Mouse (Mus musculus) mesoderm, embryonic 11.5 days (tissue): Measurements from ENCODE around the gene Fam131c.

Source experiments
- DNase-seq: peaks from one replicate; pipeline ENCODE4 v3.0.0-alpha.2; 2012; ENCODE audit warnings: low read depth, low spot score

Fam131c gene

DNA sequence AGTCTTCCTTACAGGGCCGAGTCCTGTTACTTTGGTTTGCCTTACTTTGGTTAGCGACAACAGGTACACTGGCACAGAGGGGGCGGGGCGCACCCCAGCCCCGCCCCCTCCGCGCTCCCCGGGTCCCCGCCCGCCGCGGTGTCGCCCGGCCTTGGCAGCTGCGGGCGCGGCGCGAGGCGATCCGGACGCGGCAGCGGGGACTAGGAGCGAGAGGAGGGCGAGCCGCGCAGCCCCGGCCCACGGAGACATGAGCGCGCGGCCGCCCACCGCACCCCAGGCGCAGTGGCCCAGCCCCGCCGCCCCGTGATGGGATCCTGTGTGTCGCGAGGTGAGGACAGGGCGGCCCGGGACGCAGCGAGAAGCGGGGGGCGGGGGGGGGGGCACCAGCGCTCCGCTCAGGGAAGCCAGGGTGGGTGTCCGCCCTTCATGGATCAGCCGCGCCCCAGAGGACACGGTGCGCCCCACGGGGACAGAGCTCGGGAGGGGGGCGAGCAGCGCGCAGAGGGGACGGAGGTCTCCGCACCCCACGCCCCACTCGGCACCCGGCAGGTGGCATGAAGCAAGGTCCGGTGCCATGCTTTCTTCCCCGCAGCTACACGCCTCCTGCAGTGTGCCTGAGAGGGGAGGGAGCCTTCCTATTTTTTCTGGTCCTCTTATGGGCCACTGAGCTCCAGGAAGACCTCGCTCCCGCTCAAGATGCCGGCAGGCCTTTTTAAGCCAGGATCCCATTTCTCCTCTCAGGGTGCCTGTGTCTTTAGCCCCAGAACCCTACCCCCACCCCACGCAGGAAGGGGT lies at the start of gene Fam131c:
Fam131c (plus strand) TSS at position 224 of the 795 bp plus-strand sequence.
- no peak for DNase-seq

DNA sequence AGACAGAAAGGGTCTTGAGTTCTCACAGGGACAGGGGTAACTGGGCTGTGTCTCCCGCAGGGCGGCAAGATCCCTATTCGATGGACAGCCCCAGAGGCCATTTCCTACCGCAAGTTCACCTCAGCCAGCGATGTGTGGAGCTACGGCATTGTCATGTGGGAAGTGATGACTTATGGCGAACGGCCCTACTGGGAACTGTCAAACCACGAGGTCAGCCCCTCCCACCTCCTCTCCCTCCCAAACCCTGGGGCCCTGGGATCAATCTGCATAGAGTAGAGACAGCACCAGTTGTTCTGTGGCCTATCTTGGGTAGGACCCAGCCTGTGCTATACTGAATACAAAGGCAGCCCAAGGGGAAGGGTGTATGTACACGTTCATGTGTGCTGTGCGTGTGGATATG lies 45.5 kb upstream of the Fam131c start:
- DNase-seq = no peak

DNA sequence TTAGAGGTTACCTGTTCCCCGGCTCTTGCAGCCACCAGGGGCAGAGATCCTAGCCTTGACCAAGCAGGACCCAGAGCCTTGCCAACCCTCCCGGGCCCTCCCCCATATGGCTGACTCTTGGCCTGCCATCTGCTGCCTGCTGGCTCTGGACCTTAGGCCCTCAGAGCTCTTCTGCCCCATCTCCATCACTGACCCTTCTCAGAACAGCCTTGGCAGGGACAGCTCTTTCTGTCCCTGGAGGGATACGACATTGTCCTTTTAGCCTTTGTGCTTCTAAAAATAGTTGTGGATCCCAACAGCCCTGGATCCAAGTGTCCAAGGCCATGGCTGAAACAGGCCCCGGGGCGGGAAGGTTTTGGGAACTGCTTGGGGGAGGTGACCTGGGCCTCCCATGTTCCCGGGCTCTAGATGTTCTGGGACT lies 43.2 kb upstream of the Fam131c start:
- no peak for DNase-seq

DNA sequence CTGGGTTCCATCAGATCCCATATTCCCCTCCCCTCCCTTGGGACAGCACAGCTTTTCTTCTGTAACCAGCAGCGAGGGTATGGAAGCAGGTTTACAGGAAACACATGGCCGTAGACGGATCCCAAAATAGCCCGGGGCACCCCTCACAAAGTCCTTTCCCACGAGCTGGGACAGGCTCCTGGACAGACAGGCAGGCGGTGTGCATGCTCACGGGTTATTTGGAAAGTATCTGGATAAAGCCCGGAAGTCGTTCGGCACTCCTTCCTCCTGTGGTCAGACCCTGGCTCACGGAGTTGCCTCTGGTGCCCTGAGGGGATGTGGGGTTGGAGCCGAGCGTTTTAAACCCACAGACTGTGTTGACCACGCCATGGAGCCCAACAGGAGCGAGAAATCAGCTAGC lies 42.4 kb upstream of the Fam131c start:
- no peak for DNase-seq

DNA sequence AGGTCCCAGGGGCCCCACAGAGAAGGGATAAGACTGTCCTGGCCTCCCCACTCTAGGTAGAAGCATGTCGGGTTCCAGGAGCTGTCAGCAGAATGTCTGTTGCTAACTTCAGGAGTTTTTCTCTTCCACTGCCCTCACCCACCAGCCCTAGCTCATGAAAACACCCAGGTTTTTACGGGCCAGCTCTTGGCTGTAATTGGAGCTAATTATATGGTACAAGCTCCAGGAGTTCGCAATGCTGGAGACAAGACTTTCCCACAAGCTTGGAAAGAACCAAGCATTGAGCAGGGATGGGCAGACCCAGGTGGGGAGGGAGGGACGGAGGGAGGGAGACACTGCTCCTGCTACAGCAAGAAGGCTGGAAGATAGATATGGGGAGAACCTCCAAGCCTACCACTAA lies 40.9 kb upstream of the Fam131c start:
- DNase-seq = no peak

DNA sequence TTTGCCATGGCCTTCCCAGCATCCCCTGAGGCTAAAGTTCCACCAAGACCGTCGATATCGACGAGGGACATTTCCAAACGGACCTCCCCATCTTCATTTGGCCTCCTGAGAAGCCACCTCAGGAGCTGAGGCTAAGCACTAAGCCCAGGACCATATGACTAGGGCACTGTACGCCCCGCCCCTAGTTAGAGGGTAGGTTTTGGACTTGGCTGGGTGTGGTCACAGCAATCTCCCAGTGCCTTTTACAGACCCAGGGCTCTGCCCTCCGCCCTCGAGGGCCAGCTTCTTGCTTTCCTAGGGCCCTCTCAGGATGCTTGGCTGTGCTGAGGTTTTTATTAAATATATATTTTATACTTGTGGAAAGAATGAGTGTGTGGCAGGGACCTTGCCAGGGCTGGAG lies 39.3 kb upstream of the Fam131c start:
- DNase-seq = no peak

DNA sequence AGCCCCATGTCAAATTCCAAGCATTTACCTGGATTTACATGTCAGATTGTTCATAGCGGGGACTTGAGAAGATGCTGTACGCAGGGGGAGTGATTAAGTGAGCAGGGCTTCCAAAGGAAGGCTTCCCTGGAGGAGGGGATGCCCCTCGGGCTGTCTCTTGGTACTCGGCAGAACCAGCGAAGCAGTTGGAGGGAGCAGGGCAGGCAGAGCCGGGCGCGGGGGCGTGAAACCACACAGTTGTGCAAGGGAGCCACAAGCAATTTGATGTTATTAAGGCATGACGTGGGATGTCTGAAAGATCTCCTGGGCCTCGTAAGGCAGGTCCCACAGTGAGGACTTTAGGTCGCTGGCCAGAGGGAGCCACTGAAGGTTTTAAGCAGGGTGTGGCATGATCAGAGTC lies 38.1 kb upstream of the Fam131c start:
- DNase-seq = no peak

DNA sequence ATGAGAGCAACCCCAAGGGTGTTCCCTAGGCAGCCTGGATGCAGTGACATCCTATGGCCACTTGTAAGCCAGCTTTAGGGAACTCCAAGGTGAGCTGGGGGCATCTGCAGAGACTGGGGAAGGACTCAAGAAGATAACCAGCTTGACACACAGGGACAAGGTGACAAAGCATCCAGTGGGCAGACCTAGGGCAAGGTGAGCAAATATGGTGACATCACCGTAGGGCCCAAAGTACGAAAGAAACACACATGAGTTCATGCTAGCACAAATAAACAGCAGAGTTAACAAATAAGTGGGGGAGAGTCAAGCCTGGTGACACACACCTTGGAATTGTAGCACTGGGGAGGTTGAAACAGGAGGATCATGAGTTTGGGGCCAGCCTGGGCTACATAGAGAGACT lies 36.6 kb upstream of the Fam131c start:
- no peak for DNase-seq

DNA sequence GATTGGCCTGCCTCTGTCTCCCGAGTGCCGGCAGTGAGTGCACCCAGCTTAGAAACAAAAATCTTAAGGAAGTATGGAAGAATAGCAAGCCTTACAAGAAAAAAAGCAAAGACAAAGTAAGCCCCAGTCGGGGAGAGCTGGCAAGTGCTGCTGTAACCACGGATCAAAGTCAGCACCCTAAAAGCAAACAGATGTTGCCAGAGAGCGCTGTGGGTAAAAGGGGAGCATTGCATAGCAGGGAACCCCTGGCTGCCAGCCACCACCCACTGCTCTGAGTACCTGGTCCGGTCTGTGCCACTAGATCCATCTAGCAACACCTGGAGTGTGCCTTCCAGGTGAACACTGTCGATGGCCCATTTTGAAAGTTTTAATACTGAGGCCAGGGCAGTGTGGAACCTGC lies 35.8 kb upstream of the Fam131c start:
- DNase-seq = no peak

DNA sequence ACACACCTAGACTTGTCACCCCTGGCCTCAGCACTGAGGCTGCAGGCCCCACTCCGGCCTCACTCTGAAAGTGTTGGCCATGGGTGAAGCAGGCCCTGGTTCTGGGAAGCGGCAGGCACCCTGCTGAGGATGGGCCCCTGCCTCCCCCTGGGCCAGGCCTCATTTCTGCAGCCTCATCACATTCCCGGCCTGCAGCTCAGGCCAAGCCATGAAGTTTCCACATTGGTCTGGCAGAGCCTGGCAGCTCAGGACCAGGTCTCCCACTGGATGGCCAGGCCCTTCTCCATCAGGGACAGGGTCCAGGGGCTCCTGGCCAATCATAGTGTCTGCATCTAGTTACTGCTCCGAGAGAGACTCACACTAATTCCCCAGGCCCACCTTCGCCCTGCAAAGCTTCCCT lies 33.3 kb upstream of the Fam131c start:
- no peak for DNase-seq

DNA sequence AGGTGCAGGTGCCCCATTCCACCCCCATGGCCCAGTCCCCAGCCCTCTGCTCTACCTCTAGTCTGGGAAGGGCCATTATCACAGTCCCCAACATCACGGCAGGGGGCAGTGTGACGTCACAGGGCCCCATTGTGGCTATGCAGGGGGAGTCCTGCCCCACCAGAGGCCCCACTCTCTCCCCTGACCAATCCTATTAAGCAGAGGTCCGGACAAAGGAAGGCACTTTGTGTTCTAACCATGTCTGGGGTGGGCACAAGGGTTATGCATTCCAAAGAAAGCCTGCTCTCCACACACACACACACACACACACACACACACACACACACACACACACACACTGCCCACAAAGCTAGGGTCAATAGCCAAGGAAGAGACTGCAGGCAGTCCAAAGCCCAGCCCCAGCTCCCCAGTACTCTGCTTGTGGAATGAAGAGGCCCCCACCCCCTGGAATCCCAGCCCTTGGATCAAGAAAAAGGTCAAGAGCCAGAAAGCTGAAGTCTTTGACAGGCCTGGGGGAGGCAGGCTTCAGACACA lies 32.7 kb upstream of the Fam131c start:
- DNase-seq = peak; percentile 69

DNA sequence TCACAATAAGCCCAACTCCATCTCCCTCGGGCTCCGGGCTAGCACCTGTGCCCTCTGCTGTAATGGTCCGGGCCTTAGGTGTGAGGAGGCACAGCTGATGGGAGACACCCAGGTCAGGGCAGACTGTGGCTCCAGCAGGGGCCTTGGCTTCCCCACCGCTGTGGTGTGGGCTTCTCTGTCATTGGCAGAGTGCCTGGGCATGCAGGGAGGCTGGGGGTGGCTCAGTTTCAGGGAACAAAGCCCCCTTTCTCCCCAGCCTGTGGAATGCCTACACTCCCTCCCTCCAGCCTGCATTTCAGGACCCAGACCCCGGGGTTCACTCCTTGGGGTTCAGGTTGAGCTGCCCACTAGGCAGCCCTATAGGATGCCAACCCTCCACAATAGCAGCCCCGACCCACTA lies 31.8 kb upstream of the Fam131c start:
- DNase-seq = no peak

DNA sequence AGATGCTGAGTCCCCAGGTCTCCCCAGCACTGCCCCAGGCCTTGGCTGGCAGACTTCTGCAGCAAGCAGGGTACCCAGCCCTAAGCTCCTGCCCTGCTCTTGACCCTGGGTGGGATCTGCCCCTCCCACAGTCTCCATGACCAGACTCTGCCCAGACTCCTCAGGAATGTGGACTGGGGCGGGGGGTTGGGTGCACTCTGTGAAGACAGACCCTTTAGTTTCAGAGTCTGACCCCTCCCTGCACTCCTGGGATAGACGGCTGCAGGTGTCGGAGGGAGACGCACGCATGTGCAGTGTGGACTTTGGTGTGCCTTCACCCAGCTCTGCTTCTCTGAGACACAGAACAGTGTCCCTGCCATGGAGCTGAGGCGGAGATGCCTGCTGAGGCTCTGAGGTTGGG lies 30.0 kb upstream of the Fam131c start:
- peak; percentile 79 for DNase-seq

DNA sequence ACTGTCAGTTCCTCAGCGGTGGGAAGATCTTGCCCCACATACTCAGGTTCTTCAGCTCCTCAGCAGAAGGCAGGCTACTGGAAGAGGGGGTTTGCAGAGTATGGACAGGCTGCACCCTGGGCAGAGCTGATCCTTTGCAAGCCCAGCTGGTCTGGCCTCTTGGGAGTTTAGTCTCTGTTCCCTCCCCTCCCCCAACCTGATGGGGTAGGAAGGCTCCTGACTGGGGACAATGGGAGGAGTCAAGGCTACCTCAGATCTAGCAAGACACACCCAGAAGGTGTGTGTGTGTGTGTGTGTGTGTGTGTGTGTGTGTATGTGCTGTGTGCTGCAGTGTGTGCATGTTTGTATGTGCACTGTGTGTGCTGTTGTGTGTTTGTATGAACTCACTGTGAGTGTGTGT lies 29.2 kb upstream of the Fam131c start:
- DNase-seq = peak; percentile 47

DNA sequence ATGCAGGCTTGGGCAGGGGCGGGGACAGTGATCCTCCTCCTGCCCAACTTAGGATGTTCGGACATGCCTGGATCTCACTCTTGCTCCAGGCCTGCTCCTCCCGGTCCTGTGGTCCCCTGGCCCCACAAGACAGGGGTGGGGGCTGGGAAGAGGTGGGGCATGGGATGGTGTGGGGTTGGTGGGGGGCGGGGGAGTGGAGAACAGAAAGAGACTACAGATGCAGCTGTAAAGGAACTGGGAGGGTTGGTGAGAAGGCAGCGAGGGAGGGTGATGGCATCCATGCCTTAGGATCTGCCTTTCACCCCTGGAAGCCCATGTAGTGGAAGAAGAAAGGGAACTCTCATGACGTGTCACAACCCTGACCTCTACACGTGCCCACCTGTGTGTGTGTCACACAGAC lies 26.5 kb upstream of the Fam131c start:
- DNase-seq = no peak

DNA sequence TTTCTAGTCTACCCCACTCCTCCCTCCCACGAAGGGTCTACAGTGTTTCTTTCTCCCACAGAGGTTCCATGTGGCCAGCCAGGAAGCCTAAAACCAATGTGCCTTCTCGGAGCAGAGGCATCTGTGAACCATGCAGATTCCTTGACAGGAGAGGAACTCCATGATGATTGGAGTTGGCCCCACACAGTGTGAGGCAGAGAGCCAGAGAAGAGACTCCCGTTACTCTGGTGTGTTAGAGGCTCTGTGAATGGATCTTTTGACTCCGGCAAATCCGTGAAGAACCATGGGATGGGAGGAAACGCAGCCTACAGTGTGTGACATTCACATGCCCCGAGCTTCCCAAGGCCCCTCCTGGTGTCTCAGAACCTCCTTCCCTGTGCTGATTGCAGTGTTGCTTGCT lies 24.5 kb upstream of the Fam131c start:
- no peak for DNase-seq

DNA sequence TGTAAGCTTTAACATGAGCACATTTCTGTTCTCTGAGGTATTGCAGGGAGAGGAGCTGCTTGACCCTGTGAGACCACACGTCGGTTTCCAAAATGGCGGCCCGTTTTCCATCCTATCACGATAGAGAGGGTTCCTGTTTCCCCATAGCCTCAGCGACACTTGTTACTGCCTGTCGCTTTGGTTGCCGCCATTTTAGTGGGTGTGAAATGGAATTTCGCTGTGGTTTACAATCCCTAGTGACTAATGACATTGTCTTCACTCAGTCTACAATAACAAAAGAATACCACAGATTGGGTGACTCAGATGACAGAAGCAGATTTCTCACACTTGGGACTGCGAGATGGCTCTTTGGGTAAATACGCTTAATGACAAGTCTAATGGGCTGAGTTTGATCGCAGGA lies 22.8 kb upstream of the Fam131c start:
- DNase-seq = no peak

DNA sequence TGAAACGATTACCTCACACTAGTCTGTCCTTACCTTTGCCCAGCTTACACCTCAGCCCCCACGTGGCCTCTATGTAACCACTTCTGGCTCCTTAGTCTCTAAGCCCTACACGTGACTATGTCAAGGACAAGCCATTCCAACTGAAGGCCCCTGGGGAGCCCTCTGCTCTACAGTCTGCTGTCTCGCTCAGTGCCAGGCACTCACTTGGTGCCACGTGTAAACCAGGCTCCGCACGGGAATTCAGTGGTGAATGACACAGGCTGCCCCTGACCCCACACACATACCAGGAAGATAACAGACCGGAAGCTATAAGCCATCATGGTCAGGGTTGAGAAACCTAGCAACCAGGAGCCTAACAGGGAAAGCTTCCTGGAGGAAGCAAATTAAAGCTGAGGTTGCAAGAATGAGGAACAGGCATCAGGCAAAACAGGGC lies 20.6 kb upstream of the Fam131c start:
- DNase-seq = no peak

DNA sequence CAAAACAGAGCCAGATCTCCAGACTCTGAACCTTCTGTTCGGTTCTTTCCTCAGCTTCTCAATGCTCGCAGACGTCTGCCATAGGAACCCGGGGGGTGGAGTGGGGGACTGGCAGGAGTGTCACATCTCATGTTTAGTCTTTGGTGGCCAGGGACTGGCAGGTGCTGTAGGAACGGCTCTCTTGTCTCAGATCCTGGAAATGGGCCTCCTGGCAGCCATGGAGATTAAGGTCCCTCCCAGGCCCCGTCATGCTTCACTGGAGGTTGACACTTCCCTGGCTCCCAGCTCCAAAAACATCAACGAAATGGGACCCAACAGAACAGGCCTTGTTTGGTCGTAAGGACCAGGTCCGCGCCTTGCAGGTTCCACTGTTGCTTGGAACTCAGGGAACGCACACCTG lies 19.4 kb upstream of the Fam131c start:
- DNase-seq = no peak

DNA sequence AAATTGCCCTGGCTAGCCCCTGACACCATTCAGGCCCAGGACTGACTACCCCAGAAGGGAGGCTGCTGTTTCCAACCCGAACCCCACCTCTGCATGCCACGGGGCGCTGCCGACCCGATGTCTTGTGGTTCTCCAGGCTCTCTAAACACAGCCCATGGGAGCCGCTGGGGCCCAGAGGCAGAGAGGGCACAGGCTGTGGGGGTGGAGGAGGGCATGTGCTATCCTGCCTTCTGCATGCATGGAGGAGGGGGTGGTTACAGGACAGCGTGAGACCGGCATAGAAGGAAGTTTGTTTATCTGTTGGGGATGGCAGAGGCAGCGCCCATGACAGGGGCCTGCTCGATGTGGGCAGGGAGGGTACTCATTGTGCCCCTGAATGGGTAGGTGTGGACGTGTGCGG lies 18.0 kb upstream of the Fam131c start:
- DNase-seq = no peak

DNA sequence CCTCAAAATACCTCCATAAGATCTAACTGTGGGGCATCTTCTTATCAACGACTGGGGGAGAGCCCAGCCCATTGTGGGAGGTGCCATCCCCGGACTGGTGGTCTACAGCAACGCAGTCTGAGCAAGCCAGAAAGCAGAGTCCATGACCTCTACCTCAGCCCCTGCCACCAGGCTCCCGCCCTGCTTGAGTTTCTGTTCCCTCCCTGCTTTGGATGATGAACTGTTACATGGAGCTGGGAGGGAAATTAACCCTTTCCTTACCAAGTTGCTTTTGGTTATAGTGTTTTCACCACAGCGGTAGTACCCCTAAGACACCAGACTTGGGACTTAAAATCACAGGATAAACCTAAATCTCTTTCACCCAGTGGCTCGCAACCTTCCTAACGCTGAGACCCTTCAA lies 16.0 kb upstream of the Fam131c start:
- no peak for DNase-seq

DNA sequence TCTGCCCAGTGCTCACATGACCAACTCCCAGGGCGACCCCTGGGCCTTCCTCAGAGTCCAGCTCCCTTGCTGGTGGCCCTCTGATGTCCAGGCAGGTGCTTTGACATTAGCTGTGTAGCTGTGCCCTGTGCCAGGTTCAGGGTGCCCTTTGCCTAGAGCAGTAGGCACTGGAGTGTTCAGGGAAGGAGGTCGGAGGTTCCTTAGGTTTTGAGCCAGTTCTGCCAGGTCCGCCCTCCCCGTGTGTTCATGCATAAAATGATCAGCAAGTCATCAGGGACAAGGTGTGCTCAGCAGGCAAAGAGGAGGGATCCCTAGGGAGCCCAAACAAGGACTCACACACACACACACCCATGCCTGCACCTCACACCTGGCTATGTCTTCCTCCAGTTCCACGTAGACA lies 15.0 kb upstream of the Fam131c start:
- DNase-seq = no peak

DNA sequence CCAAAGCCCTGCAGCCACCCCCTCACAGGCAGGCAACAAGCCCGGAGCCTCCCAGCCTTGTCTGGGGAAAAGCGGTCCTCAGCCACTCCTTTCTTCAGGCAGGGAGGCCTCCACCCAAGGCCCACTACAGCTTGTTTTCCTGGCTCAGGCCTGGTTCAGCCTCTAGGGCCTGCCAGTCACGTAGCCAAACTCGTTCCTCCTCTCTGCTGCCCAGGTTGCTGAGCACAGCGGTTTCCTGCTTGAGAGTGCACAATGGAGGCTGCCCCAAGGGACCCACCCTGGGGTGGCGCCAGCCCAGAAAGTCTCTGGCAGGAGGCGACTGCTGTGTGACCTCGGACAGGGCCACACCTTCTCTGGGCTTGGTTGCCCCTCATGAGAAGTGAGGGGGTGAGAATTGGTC lies 14.2 kb upstream of the Fam131c start:
- no peak for DNase-seq

DNA sequence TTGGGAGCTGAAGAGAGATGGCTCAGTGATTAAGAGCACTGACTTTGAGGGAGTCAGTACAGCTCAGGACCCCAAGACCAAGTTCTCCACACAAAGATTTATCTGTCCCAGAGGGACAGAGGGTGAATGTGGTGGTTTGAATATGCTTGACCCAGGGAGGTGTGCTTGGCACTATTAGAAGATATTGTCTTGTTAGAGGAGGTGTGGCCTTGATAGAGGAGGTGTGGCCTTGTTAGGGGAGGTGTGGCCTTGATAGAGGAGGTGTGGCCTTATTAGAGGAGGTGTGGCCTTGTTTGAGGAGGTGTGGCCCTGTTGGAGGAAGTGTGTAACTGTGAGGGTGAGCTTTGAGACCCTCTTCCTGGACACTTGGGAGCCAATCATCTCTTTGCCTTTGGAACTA lies 10.2 kb upstream of the Fam131c start:
- DNase-seq = no peak
